Comparison of ENCODE assay signal across 9 mouse cellular contexts in genomic region chr5:117087718-117088117, GRCm38 (mm10). TPM values are rescaled to one million over a fixed set of nuclear protein-coding genes. Genes with fewer than 3 reads are reported as not detected.
DNase-seq lines count a peak whose midpoint lies in the region; ATAC-seq lines count a peak whose summit lies in the region.
"Had no signal": no experiment of that assay in that cellular context is flagged by ENCODE, and none has a peak within 500 bp of the region (broad histone marks: within the 10 kb centered on the region; RNA-seq: fewer than 3 reads in every experiment).

No protein-coding gene starts in this region.

- H3K27me3 ChIP-seq in forebrain, embryonic 10.5 days (ENCODE audit: poor library complexity, severe bottlenecking), result peaks cover 29% of the 10 kb centered on the region
- H3K27me3 ChIP-seq in forebrain, embryonic 11.5 days (ENCODE audit: control insufficient read depth, insufficient read depth, low read length), result no peaks in the 10 kb centered on the region
- H3K27me3 ChIP-seq in hindbrain, embryonic 13.5 days, result peaks cover 15% of the 10 kb centered on the region
- H3K27me3 ChIP-seq in midbrain, embryonic 15.5 days (replicated peaks), result no peaks in the 10 kb centered on the region

- H3K4me1 ChIP-seq in forebrain, embryonic 10.5 days, result peaks cover 29% of the 10 kb centered on the region
- no peaks in the 10 kb centered on the region for H3K4me1 ChIP-seq in forebrain, embryonic 11.5 days (replicated peaks; ENCODE audit: control insufficient read depth, insufficient read depth, low read length)
- H3K4me1 ChIP-seq in hindbrain, embryonic 13.5 days (replicated peaks), result peaks cover 20% of the 10 kb centered on the region
- H3K4me1 ChIP-seq in midbrain, embryonic 15.5 days, result peaks cover 9% of the 10 kb centered on the region

- peak overlapping the region; percentile 36 for H3K4me3 ChIP-seq in forebrain, embryonic 10.5 days
- no peak overlapping the region for H3K4me3 ChIP-seq in forebrain, embryonic 11.5 days (ENCODE audit: low read depth, low read length)
- peak overlapping the region; percentile 15 for H3K4me3 ChIP-seq in hindbrain, embryonic 13.5 days
- H3K4me3 ChIP-seq in midbrain, embryonic 15.5 days, result peak overlapping the region; percentile 7; the same call in 1 of the 2 replicates
- H3K4me3 ChIP-seq: erythroblast, embryonic 14.5 days had no signal

- peak overlapping the region; percentile 20; the same call in 1 of the 2 replicates for H3K27ac ChIP-seq in forebrain, embryonic 10.5 days
- no peak overlapping the region for H3K27ac ChIP-seq in forebrain, embryonic 11.5 days (ENCODE audit: low read depth, low read length)
- no peak overlapping the region for H3K27ac ChIP-seq in hindbrain, embryonic 13.5 days
- H3K27ac ChIP-seq in midbrain, embryonic 15.5 days, result no peak overlapping the region

- peak; percentile 22 for DNase-seq in forebrain, embryonic 10.5 days (ENCODE audit: extremely low spot score, low spot score)
- no peak for DNase-seq in forebrain, embryonic 11.5 days (ENCODE audit: low spot score)
- peak; percentile 62 for DNase-seq in embryo, embryonic 10 days (ENCODE audit: low spot score)
- no peak for DNase-seq in lung, adult 18-20 months
- DNase-seq in kidney, adult 9 months, result no peak

- ATAC-seq in forebrain, embryonic 11.5 days (replicated peaks; ENCODE audit: low FRiP score), result no peak
- no peak for ATAC-seq in hindbrain, embryonic 13.5 days (ENCODE audit: low FRiP score)
- no peak for ATAC-seq in midbrain, embryonic 15.5 days (replicated peaks)
- no peak for ATAC-seq in monocyte, adult 5-6 weeks (replicated peaks; ENCODE audit: insufficient number of reproducible peaks, low FRiP score, low TSS enrichment, poor library complexity, severe bottlenecking)

- no peak overlapping the region; the same call in 1 of the 2 replicates for H3K4me2 ChIP-seq in forebrain, embryonic 11.5 days (ENCODE audit: low read depth, low read length, severe bottlenecking)
- H3K4me2 ChIP-seq in hindbrain, embryonic 13.5 days, result peak overlapping the region; percentile 47
- peak overlapping the region; percentile 42 for H3K4me2 ChIP-seq in midbrain, embryonic 15.5 days

- H3K36me3 ChIP-seq in forebrain, embryonic 10.5 days (replicated peaks), result peaks cover 22% of the 10 kb centered on the region
- H3K36me3 ChIP-seq in forebrain, embryonic 11.5 days (ENCODE audit: control insufficient read depth, insufficient read depth, low read length), result peaks cover 3% of the 10 kb centered on the region
- peaks cover 19% of the 10 kb centered on the region for H3K36me3 ChIP-seq in hindbrain, embryonic 13.5 days
- no peaks in the 10 kb centered on the region; the same call in 1 of the 2 replicates for H3K36me3 ChIP-seq in midbrain, embryonic 15.5 days (replicated peaks)

- H3K9ac ChIP-seq in forebrain, embryonic 11.5 days (ENCODE audit: low read length), result no peak overlapping the region
- peak overlapping the region; percentile 55 for H3K9ac ChIP-seq in hindbrain, embryonic 13.5 days
- H3K9ac ChIP-seq in midbrain, embryonic 15.5 days, result 0 out of 2 replicates have a peak overlapping the region, but pooled peaks have one; percentile 6

- whole genome bisulfite sequencing in forebrain, embryonic 10.5 days, result 5% methylated on average over 13 of the region's 13 CpGs
- 4% methylated on average over 13 of the region's 13 CpGs for WGBS in forebrain, embryonic 11.5 days
- 6% methylated on average over 13 of the region's 13 CpGs for WGBS in hindbrain, embryonic 13.5 days
- WGBS in midbrain, embryonic 15.5 days, result 5% methylated on average over 13 of the region's 13 CpGs

- H3K9me3 ChIP-seq in forebrain, embryonic 10.5 days, result no peaks in the 10 kb centered on the region
- H3K9me3 ChIP-seq in forebrain, embryonic 11.5 days (ENCODE audit: control insufficient read depth, low read length), result no peaks in the 10 kb centered on the region
- H3K9me3 ChIP-seq in hindbrain, embryonic 13.5 days, result no peaks in the 10 kb centered on the region
- no peaks in the 10 kb centered on the region for H3K9me3 ChIP-seq in midbrain, embryonic 15.5 days

RNA-seq across cellular contexts. Expression of gene Suds3, which starts 28.2 kb away (rescaled TPM):
- polyA plus RNA-seq in forebrain, embryonic 10.5 days (2016; fragmentation: Nextera tagmentation; extraction: Ambion mirVana), result 78.5 and 81.4 TPM in 2 replicates
- 51.8 and 52.1 TPM in 2 replicates for polyA plus RNA-seq in forebrain, embryonic 11.5 days (2014; fragmentation: Nextera tagmentation; extraction: Ambion mirVana)
- 83.2 and 90.5 TPM in 2 replicates for polyA plus RNA-seq in hindbrain, embryonic 13.5 days (2015; fragmentation: Nextera tagmentation; extraction: Ambion mirVana)
- 87.3 and 87.4 TPM in 2 replicates for polyA plus RNA-seq in midbrain, embryonic 15.5 days (2015; fragmentation: Nextera tagmentation; extraction: Ambion mirVana)
- total RNA-seq in monocyte, adult 5-6 weeks (2017), result 88.9 to 99.4 TPM (median 95.5 TPM) in 3 replicates

RNA-seq across cellular contexts. Expression of gene Taok3, which starts 32.2 kb away (rescaled TPM):
- polyA plus RNA-seq in forebrain, embryonic 10.5 days (2016; fragmentation: Nextera tagmentation; extraction: Ambion mirVana), result 9.3 and 9.4 TPM in 2 replicates
- polyA plus RNA-seq in forebrain, embryonic 11.5 days (2014; fragmentation: Nextera tagmentation; extraction: Ambion mirVana), result 16.2 and 16.9 TPM in 2 replicates
- polyA plus RNA-seq in hindbrain, embryonic 13.5 days (2015; fragmentation: Nextera tagmentation; extraction: Ambion mirVana), result 47.0 and 50.0 TPM in 2 replicates
- polyA plus RNA-seq in midbrain, embryonic 15.5 days (2015; fragmentation: Nextera tagmentation; extraction: Ambion mirVana), result 58.8 and 59.2 TPM in 2 replicates
- total RNA-seq in monocyte, adult 5-6 weeks (2017), result 81.6 to 108 TPM (median 90.0 TPM) in 3 replicates

Comparison
In these comparisons a context has a peak if more than half of its experiments do, and no peak if none do; other contexts are left out.
1. DNase-seq: peak in forebrain, embryonic 10.5 days (single experiment) and embryo, embryonic 10 days (single experiment); none in forebrain, embryonic 11.5 days (single experiment), lung, adult 18-20 months (0 of 2) and kidney, adult 9 months (single experiment).